Mouse (Mus musculus): Measurements from ENCODE around the gene Lrp6.

Gene Lrp6

GRCm38 (mm10) chr6:134402914-134403683 lies 163.7 kb downstream of the Lrp6 start:
- no peak for ATAC-seq (ENCODE audit: insufficient number of reproducible peaks, low FRiP score, low TSS enrichment)
